Mouse (Mus musculus) stomach, embryonic 14.5 days (tissue): ENCODE measurements around the gene Sctr. TPM values are rescaled to one million over a fixed set of nuclear protein-coding genes. Genes with fewer than 3 reads are reported as not detected.

Experiments used
- ATAC-seq: fragments of 200-750 bp; cut with Nextera tagmentation; 2 replicates; pipeline ENCODE4 v1.8.0; 2017; ENCODE audit warnings: low read depth, moderate TSS enrichment; ENCODE audit not compliant: insufficient number of reproducible peaks, insufficient read depth, low FRiP score
- H3K27ac ChIP-seq: fragments of 300-500 bp; sonication (generic); 2 replicates; pipeline ENCODE4 v1.5.1; 2014; ENCODE audit warnings: mild to moderate bottlenecking, low read length, moderate library complexity, mixed read lengths
- H3K27me3 ChIP-seq: fragments of 300-500 bp; sonication (generic); 2 replicates; pipeline ENCODE4 v1.6.1; 2014; ENCODE audit warnings: low read length, control low read depth, mixed read lengths; ENCODE audit not compliant: control insufficient read depth, insufficient read depth
- H3K36me3 ChIP-seq: fragments of 300-500 bp; sonication (generic); 2 replicates; pipeline ENCODE4 v1.6.1; 2014; ENCODE audit warnings: mild to moderate bottlenecking, control low read depth, low read length, moderate library complexity, mixed read lengths; ENCODE audit not compliant: control insufficient read depth, insufficient read depth
- H3K4me1 ChIP-seq: fragments of 300-500 bp; sonication (generic); 2 replicates; pipeline ENCODE4 v1.6.1; 2014; ENCODE audit warnings: low read length, control low read depth, mixed read lengths; ENCODE audit not compliant: control insufficient read depth, insufficient read depth
- H3K4me2 ChIP-seq: fragments of 300-500 bp; sonication (generic); replicated peaks from 2 replicates; pipeline ENCODE4 v1.6.1; 2014; ENCODE audit warnings: low read depth, low read length, control low read depth
- H3K4me3 ChIP-seq: fragments of 300-500 bp; sonication (generic); 2 replicates; pipeline ENCODE4 v1.5.1; 2014; ENCODE audit warnings: low read depth, low read length, control low read depth
- H3K9ac ChIP-seq: fragments of 300-500 bp; sonication (generic); replicated peaks from 2 replicates; pipeline ENCODE4 v1.6.1; 2014; ENCODE audit warnings: low read depth, mild to moderate bottlenecking, control low read depth, low read length, moderate library complexity, mixed read lengths
- H3K9me3 ChIP-seq: fragments of 300-500 bp; sonication (generic); 2 replicates; pipeline ENCODE4 v1.6.1; 2016; ENCODE audit warnings: low read depth, low read length, control low read depth; ENCODE audit not compliant: control insufficient read depth
- WGBS: fragments of 180-500 bp; shearing (Covaris S2); extraction: QIAGEN DNeasy Blood & Tissue Kit; methylation state at CpG from one replicate; pipeline ENCODE4 v1.1.7; 2014; 5-methylcytosine and 5-hydroxymethylcytosine counted together
- polyA plus RNA-seq: library from polyadenylated mRNA; unstranded; fragments of >200 nt; fragmentation: Nextera tagmentation; extraction: Ambion mirVana; gene quantifications from 2 replicates; pipeline ENCODE4 v1.2.1, GENCODE M21; 2014

The Sctr gene
- polyA plus RNA-seq, 1 experiment from 2014 or later, result 2.0 TPM

DNA sequence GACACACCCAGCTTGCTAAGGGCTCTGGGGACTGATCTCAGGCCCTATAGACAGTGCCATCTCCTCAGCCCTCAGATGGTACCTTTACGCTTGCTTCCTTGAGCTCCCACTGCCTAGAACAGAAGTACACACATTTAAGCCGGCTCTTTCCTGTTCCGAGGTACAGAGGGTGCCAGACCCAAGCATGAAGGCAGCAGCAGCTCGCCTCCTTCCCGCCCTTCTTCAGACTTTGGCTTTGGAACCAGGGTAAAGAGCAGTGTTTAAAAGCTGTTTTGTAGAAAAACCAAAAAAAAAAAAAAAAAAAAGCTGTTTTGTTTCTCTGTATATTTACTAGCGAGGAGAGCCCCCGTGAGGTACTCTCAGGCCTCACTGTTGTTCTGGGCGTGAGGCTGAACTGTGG is 105.1 kb downstream of the Sctr start:
- 90% methylated on average over 8 of the region's 8 CpGs for WGBS
- H3K27ac ChIP-seq, result no peak overlapping the region

DNA sequence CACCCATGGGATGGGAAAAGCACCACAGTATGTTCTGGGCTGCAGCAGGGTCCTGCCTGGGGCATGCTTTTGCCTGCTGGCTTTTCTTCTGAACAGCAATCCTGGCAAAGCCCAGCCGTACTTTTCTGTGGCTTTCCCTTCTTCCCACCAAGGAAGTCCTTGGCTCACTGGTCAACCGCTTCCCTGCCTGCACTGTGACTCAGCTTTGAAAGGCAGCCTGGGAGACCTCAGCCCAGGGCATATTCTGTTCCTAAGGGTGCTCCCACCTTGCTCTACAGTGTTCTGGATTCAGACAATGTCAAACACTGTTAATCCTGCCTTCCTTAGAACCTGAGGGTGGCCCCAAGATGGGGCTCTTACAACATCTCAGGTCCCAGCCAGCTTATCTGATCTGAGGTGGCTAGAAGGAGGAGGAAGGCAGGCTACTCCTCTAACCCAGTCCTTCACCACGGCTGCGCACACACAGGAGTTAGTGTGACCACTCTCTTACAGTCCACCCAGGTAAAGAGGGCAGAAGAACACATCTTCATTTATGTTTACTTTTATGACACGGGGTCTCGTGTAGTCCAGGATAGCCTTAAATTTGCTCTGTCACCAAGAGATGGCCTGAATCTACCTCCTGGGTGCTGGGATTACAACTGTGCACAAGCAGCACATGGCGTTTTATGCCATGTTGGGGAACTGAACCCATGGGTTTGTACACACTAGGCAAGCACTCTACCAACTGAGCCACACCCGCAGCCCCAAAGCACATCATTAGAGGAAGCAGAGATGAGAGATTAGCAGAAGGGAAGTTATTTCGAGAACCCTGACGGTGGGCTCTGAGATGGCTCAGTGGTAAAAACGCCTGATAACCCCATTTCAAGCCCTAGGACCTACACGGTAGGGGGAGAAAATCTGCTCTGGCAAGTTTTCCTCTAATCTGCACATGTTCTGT is 105.8 kb downstream of the Sctr start:
- 85% methylated on average over 12 of the region's 12 CpGs for WGBS
- no peak for ATAC-seq

More for the DNA sequence above, 105.1 kb downstream of the Sctr start:
- ATAC-seq, result no peak
- H3K9me3 ChIP-seq, result 0 out of 2 replicates have a peak, but pooled peaks cover 2% of the 10 kb centered on the region
- H3K4me1 ChIP-seq, result no peaks in the 10 kb centered on the region
- H3K4me3 ChIP-seq, result no peak overlapping the region
- H3K9ac ChIP-seq, result no peak overlapping the region
- H3K27me3 ChIP-seq, result no peaks in the 10 kb centered on the region
- no peak overlapping the region for H3K4me2 ChIP-seq
- peaks cover 29% of the 10 kb centered on the region for H3K36me3 ChIP-seq

More for the DNA sequence above, 105.8 kb downstream of the Sctr start:
- Histone ChIP-seq H3K36me3 (peaks cover 29% of the 10 kb centered on the region), H3K4me3 (no peak overlapping the region), H3K9me3 (0 out of 2 replicates have a peak, but pooled peaks cover 2% of the 10 kb centered on the region), H3K27me3 (no peaks in the 10 kb centered on the region), H3K4me1 (no peaks in the 10 kb centered on the region), H3K4me2 (no peak overlapping the region), H3K9ac (no peak overlapping the region), H3K27ac (no peak overlapping the region)

Other genes starting within 250 kb of the Sctr start
- gene Ptpn4, start 169.3 kb upstream of the Sctr start, polyA plus RNA-seq, result 8.8 and 10.2 TPM in 2 replicates
- gene Tmem177, start 93.7 kb upstream of the Sctr start, polyA plus RNA-seq, result 6.2 and 7.0 TPM in 2 replicates
- gene Cfap221, start 9.7 kb upstream of the Sctr start, polyA plus RNA-seq, result not detected in 2 replicates
- 4.5 and 6.2 TPM in 2 replicates for gene Tmem37, start 67.2 kb downstream of the Sctr start, polyA plus RNA-seq
- 583 TPM in 2 replicates for gene Dbi, start 114.2 kb downstream of the Sctr start, polyA plus RNA-seq
- gene 3110009E18Rik, start 114.3 kb downstream of the Sctr start, polyA plus RNA-seq, result 18.4 and 22.4 TPM in 2 replicates